Mouse (Mus musculus) ES-E14 (cell line): ENCODE results near the gene Ythdf1. TPM values are rescaled to one million over a fixed set of nuclear protein-coding genes. Genes with fewer than 3 reads are reported as not detected.

Experiments used
- DNase-seq: peaks from one replicate; pipeline ENCODE4 v3.0.0-alpha.2; 2013; ENCODE audit warnings: low read depth, low spot score
- H3K27ac ChIP-seq: 2 replicates; pipeline ENCODE4 v1.5.1; 2012; ENCODE audit warnings: low read depth, mild to moderate bottlenecking, low read length, moderate library complexity, mixed read lengths; ENCODE audit not compliant: poor library complexity, insufficient read depth, severe bottlenecking
- H3K36me3 ChIP-seq: 2 replicates; pipeline ENCODE4 v1.6.1; 2012; ENCODE audit warnings: mild to moderate bottlenecking, low read length, moderate library complexity, mixed read lengths; ENCODE audit not compliant: control insufficient read depth, poor library complexity, insufficient read depth, severe bottlenecking
- H3K4me1 ChIP-seq, 2 experiments: fragments of 150-350 bp in 1 of 2; sonication (generic) in 1 of 2; 2 replicates each; pipeline ENCODE4 v1.6.1; 2012; ENCODE audit warnings: low read length in 2 of 2, mild to moderate bottlenecking in 1 of 2, mixed read lengths in 1 of 2; ENCODE audit not compliant: control insufficient read depth in 2 of 2, insufficient read depth in 2 of 2, poor library complexity in 1 of 2
- H3K4me3 ChIP-seq, 2 experiments: fragments of 150-350 bp in 1 of 2; sonication (generic) in 1 of 2; 2 replicates each; pipeline ENCODE4 v1.5.1; 2012; ENCODE audit warnings: low read length in 2 of 2, low read depth in 1 of 2, mild to moderate bottlenecking in 1 of 2, mixed read lengths in 1 of 2; ENCODE audit not compliant: insufficient read depth in 1 of 2, poor library complexity in 1 of 2, severe bottlenecking in 1 of 2
- H3K9ac ChIP-seq: 2 replicates; pipeline ENCODE4 v1.6.1; 2012; ENCODE audit warnings: low read depth, mild to moderate bottlenecking, low read length, mixed read lengths; ENCODE audit not compliant: poor library complexity, insufficient read depth, severe bottlenecking
- H3K9me3 ChIP-seq: fragments of 150-350 bp; sonication (generic); 2 replicates; pipeline ENCODE4 v1.6.1; 2012; ENCODE audit warnings: low read depth, mild to moderate bottlenecking, low read length; ENCODE audit not compliant: control insufficient read depth, insufficient read depth
- CHD2 ChIP-seq: IDR thresholded peaks from 2 replicates; pipeline ENCODE4 v1.6.1; 2014; ENCODE audit warnings: mild to moderate bottlenecking, low read depth, low read length, inconsistent platforms
- HCFC1 ChIP-seq: IDR thresholded peaks from 2 replicates; pipeline ENCODE4 v1.6.1; 2012; ENCODE audit warnings: low read length, inconsistent platforms, borderline replicate concordance; ENCODE audit not compliant: insufficient read depth
- MAFK ChIP-seq: IDR thresholded peaks from 2 replicates; pipeline ENCODE4 v1.6.1; 2014; ENCODE audit warnings: mild to moderate bottlenecking, low read depth, low read length, inconsistent platforms; ENCODE audit not compliant: insufficient read depth
- ZC3H11A ChIP-seq: IDR thresholded peaks from 2 replicates; pipeline ENCODE4 v1.6.1; 2012; ENCODE audit warnings: low read depth, mild to moderate bottlenecking, inconsistent platforms, low read length, borderline replicate concordance
- ZNF384 ChIP-seq: IDR thresholded peaks from 2 replicates; pipeline ENCODE4 v1.6.1; 2012; ENCODE audit warnings: low read depth, low read length, inconsistent platforms
- in situ Hi-C, 2 experiments: fragments of 600-800 bp; cut with MboI; formaldehyde crosslinking; loops; one replicate each; pipeline ENCODE4 v1.15.1; 2025; ENCODE audit warnings: low sequenced_read_pairs in 2 of 2, inconsistent platforms in 1 of 2; ENCODE audit not compliant: unreplicated experiment in 2 of 2
- total RNA-seq: library from RNA; depleted of rRNA; stranded (reverse); fragments of 300-350 nt; gene quantifications from 2 replicates; pipeline ENCODE4 v1.2.3, GENCODE M21; 2012

Gene Ythdf1
- total RNA-seq, 1 experiment, result 58.4 TPM

- no peak for DNase-seq
- no peak overlapping the region for H3K4me3 ChIP-seq
- TF ChIP-seq CHD2 (no peak), ZC3H11A (no peak), MAFK (no peak), HCFC1 (no peak), ZNF384 (no peak)
- peaks cover 2 to 7% of the 10 kb centered on the region in 2 experiments; a peak in 2 of 4 replicates for H3K4me1 ChIP-seq
- no peak overlapping the region for H3K27ac ChIP-seq
- peaks cover 7% of the 10 kb centered on the region for H3K36me3 ChIP-seq
- no peak overlapping the region for H3K9ac ChIP-seq
- in situ Hi-C loops, result no loop called here
- H3K9me3 ChIP-seq, result no peaks in the 10 kb centered on the region
Measured at GRCm38 (mm10) chr2:180902086-180902485, 18.7 kb downstream of the Ythdf1 start.

DNA sequence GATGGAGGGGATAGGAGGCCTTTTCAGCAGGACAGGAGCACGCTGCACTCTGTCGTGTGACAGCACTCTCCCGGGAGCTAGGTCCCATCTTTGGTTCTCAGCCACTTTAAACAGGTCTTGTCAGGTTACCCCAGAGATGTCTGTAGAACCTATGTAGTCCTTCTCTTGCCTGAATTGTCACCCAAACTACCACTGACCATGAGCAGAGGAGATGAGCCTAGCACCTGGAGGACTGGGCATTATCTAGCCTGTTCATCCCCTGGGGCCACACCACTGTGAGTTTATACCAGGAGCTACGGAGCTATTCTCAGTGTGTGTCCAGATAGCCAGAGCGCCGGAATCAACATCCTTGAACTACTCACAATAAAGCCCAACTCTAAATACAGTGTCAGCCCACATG lies 22.9 kb downstream of the Ythdf1 start:
- Histone ChIP-seq H3K27ac (no peak overlapping the region), H3K36me3 (no peaks in the 10 kb centered on the region), H3K4me1 (peaks cover 0 to 4% of the 10 kb centered on the region in 2 experiments; a peak in 1 of 4 replicates), H3K4me3 (no peak overlapping the region), H3K9me3 (no peaks in the 10 kb centered on the region), H3K9ac (no peak overlapping the region)
- in situ Hi-C loops, result loop anchor here (10.0 kb wide), 1 partner anchor 93 kb away; no protein-coding TSS in a partner anchor
- DNase-seq, result no peak
- no peak for TF ChIP-seq CHD2
- no peak for TF ChIP-seq HCFC1
- TF ChIP-seq ZNF384, result no peak

- H3K9me3 ChIP-seq, result no peaks in the 10 kb centered on the region
- no peak overlapping the region for H3K27ac ChIP-seq
- in situ Hi-C loops, result loop anchor here (10.0 kb wide), 1 partner anchor 92 kb away; no protein-coding TSS in a partner anchor
- no peak for DNase-seq
- H3K4me3 ChIP-seq, result no peak overlapping the region
- H3K9ac ChIP-seq, result no peak overlapping the region
- peaks cover 0 to 4% of the 10 kb centered on the region in 2 experiments; a peak in 1 of 4 replicates for H3K4me1 ChIP-seq
- H3K36me3 ChIP-seq, result no peaks in the 10 kb centered on the region
- no peak for TF ChIP-seq ZNF384
- no peak for TF ChIP-seq ZC3H11A
- no peak for TF ChIP-seq MAFK
- TF ChIP-seq HCFC1, result no peak
- no peak for TF ChIP-seq CHD2
Measured at GRCm38 (mm10) chr2:180896819-180897625, 23.7 kb downstream of the Ythdf1 start.

DNA sequence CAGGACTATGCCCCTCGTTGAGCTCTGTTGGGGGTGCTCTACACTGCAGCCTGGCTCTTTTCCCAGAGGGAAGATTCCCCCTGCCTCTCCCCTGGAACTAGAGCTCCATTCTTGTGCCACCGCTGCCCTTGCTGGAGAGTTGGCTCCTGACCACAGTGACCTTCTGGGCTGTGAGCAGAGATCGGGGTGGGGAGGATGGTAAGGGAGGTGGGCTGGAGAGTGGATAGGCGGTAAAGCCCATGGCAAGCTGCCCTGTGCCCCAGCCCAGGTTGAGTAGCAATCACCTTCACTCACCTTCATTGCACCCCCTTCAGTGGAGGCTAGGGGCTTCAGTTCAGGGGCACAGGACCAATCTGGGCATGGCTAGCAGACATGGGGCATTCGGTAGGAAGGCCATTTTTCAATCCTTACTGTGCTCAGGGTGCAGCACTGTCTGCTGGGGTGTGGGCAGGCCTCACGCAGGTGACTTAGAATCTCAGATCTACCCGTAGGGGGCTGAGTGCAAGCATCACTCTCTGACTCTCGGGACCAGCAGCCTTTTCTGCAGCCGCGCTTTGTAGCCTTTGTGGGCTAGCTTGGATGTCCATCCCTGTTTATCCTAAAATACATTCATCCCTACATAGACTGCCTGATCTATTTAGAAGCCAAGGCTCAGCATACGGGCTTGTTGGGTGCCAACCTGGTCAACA lies 24.8 kb downstream of the Ythdf1 start:
- no peak overlapping the region for H3K27ac ChIP-seq
- H3K9me3 ChIP-seq, result no peaks in the 10 kb centered on the region
- H3K36me3 ChIP-seq, result no peaks in the 10 kb centered on the region
- H3K4me1 ChIP-seq, result peaks cover 0 to 8% of the 10 kb centered on the region in 2 experiments; a peak in 2 of 4 replicates
- no peak overlapping the region for H3K9ac ChIP-seq
- in situ Hi-C loops, result loop anchor here (10.0 kb wide), 1 partner anchor 91 kb away; no protein-coding TSS in a partner anchor
- no peak overlapping the region for H3K4me3 ChIP-seq
- TF ChIP-seq MAFK, result no peak
- no peak for TF ChIP-seq HCFC1
- no peak for TF ChIP-seq ZNF384
- no peak for TF ChIP-seq CHD2
- TF ChIP-seq ZC3H11A, result no peak
- no peak for DNase-seq
